Mouse (Mus musculus) cortical plate, adult 2 months (tissue): Measurements from ENCODE around the gene Bet1l.

Experiments
- CTCF ChIP-seq: fragments of 200-500 bp; IDR thresholded peaks from 2 replicates; pipeline ENCODE4 v1.5.1; 2011; ENCODE audit warnings: mild to moderate bottlenecking, control low read depth, low read length; ENCODE audit not compliant: insufficient read depth; ENCODE audit errors: extremely low read depth
- POLR2A ChIP-seq: fragments of 200-500 bp; IDR thresholded peaks from 2 replicates; pipeline ENCODE4 v1.6.1; 2011; ENCODE audit warnings: mild to moderate bottlenecking, low read length, control low read depth; ENCODE audit not compliant: insufficient read depth; ENCODE audit errors: extremely low read depth

DNA sequence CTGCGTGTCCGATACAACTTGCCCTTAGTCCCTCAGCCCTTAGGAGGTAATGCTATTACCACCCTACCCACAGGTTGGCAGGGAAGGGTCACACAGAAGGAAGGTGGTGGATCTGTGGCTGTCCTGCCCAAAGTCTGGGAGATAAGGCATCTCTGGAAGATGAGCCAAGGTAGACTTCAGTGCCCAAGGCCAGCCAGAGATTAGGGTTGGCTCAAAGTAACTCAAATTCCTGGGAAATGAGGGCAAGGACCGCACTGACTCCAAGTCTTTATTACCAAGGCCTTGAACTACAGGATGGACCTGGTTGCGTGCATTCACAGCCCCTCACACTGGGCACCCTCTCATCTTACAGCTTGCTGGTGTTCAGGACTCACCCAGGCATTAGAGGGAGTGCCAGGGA, 5.5 kb downstream of the Bet1l start:
- TF ChIP-seq POLR2A, result no peak
- no peak for TF ChIP-seq CTCF
